Mouse (Mus musculus) limb, embryonic 13.5 days (tissue): Measurements from ENCODE around the gene Gabra6. TPM values are rescaled to one million over a fixed set of nuclear protein-coding genes. Genes with fewer than 3 reads are reported as not detected.

Experiments used
- ATAC-seq: fragments of 200-750 bp; cut with Nextera tagmentation; 2 replicates; pipeline ENCODE4 v1.8.0; 2017; ENCODE audit warnings: low read depth, moderate number of reproducible peaks, moderate TSS enrichment; ENCODE audit not compliant: low FRiP score
- H3K27ac ChIP-seq: fragments of 300-500 bp; sonication (generic); 2 replicates; pipeline ENCODE4 v1.5.1; 2015; ENCODE audit warnings: inconsistent platforms, mild to moderate bottlenecking, moderate library complexity
- H3K27me3 ChIP-seq: fragments of 300-500 bp; sonication (generic); 2 replicates; pipeline ENCODE4 v1.6.1; 2015; ENCODE audit warnings: mild to moderate bottlenecking, inconsistent platforms
- H3K36me3 ChIP-seq: fragments of 300-500 bp; sonication (generic); 2 replicates; pipeline ENCODE4 v1.6.1; 2015; ENCODE audit warnings: inconsistent platforms, mild to moderate bottlenecking, moderate library complexity
- H3K4me1 ChIP-seq: fragments of 300-500 bp; sonication (generic); 2 replicates; pipeline ENCODE4 v1.6.1; 2015; ENCODE audit warnings: inconsistent platforms
- H3K4me2 ChIP-seq: fragments of 300-500 bp; sonication (generic); replicated peaks from 2 replicates; pipeline ENCODE4 v1.6.1; 2015; ENCODE audit warnings: inconsistent platforms, mild to moderate bottlenecking, moderate library complexity
- H3K4me3 ChIP-seq: fragments of 300-500 bp; sonication (generic); 2 replicates; pipeline ENCODE4 v1.5.1; 2015; ENCODE audit warnings: moderate library complexity, mild to moderate bottlenecking, inconsistent platforms
- H3K9ac ChIP-seq: fragments of 300-500 bp; sonication (generic); 2 replicates; pipeline ENCODE4 v1.6.1; 2015; ENCODE audit warnings: mild to moderate bottlenecking, inconsistent platforms
- H3K9me3 ChIP-seq: fragments of 300-500 bp; sonication (generic); 2 replicates; pipeline ENCODE4 v1.6.1; 2016; ENCODE audit warnings: inconsistent platforms
- WGBS: fragments of 180-500 bp; shearing (Covaris S2); methylation state at CpG from one replicate; pipeline ENCODE4 v1.1.7; 2015; 5-methylcytosine and 5-hydroxymethylcytosine counted together
- polyA plus RNA-seq: library from polyadenylated mRNA; unstranded; fragments of >200 nt; fragmentation: Nextera tagmentation; extraction: Ambion mirVana; gene quantifications from 2 replicates; pipeline ENCODE4 v1.2.1, GENCODE M21; 2015

The Gabra6 gene
- not detected in 2 replicates for polyA plus RNA-seq

GRCm38 (mm10) chr11:42320882-42321281 is at the start of gene Gabra6:
Gene Gabra6 (minus strand): TSS chr11:42321072.
- 68% methylated on average over 5 of the region's 5 CpGs for WGBS
- Histone ChIP-seq H3K27ac (no peak within 1 kb of the TSS), H3K9me3 (no peaks in the 10 kb centered on the region), H3K4me3 (no peak within 1 kb of the TSS), H3K9ac (no peak within 1 kb of the TSS), H3K27me3 (no peaks in the 10 kb centered on the region), H3K4me1 (no peaks in the 10 kb centered on the region), H3K36me3 (no peaks in the 10 kb centered on the region), H3K4me2 (no peak within 1 kb of the TSS)
- ATAC-seq = no peak

GRCm38 (mm10) chr11:42365544-42365943 is 44.7 kb upstream of the Gabra6 start:
- H3K9ac ChIP-seq = no peak overlapping the region
- 81% methylated on average over 7 of the region's 7 CpGs for WGBS

GRCm38 (mm10) chr11:42332121-42332520 is 11.2 kb upstream of the Gabra6 start:
- Histone ChIP-seq H3K36me3 (no peaks in the 10 kb centered on the region), H3K4me2 (no peak overlapping the region), H3K9ac (no peak overlapping the region), H3K9me3 (no peaks in the 10 kb centered on the region), H3K27ac (no peak overlapping the region), H3K4me3 (no peak overlapping the region), H3K27me3 (no peaks in the 10 kb centered on the region), H3K4me1 (no peaks in the 10 kb centered on the region)
- 76% methylated on average over 3 of the region's 3 CpGs for WGBS
- ATAC-seq = no peak

More at GRCm38 (mm10) chr11:42365544-42365943, 44.7 kb upstream of the Gabra6 start:
- Histone ChIP-seq H3K4me3 (no peak overlapping the region), H3K36me3 (no peaks in the 10 kb centered on the region), H3K27me3 (no peaks in the 10 kb centered on the region), H3K4me1 (no peaks in the 10 kb centered on the region), H3K27ac (no peak overlapping the region), H3K4me2 (no peak overlapping the region), H3K9me3 (no peaks in the 10 kb centered on the region)
- no peak for ATAC-seq

- 71% methylated on average over 4 of the region's 4 CpGs for WGBS
- Histone ChIP-seq H3K27me3 (no peaks in the 10 kb centered on the region), H3K4me1 (no peaks in the 10 kb centered on the region), H3K27ac (no peak overlapping the region), H3K9me3 (no peaks in the 10 kb centered on the region), H3K4me2 (no peak overlapping the region), H3K4me3 (no peak overlapping the region), H3K36me3 (no peaks in the 10 kb centered on the region), H3K9ac (no peak overlapping the region)
- no peak for ATAC-seq
Measured at GRCm38 (mm10) chr11:42326262-42326661, 5.4 kb upstream of the Gabra6 start.

GRCm38 (mm10) chr11:42321560-42321959 is 688 bp upstream of the Gabra6 start:
- 83% methylated on average over 3 of the region's 3 CpGs for WGBS

GRCm38 (mm10) chr11:42319521-42319920 is 1.4 kb downstream of the Gabra6 start:
- Histone ChIP-seq H3K4me3 (no peak overlapping the region), H3K9ac (no peak overlapping the region), H3K27ac (no peak overlapping the region), H3K4me1 (no peaks in the 10 kb centered on the region), H3K36me3 (no peaks in the 10 kb centered on the region), H3K4me2 (no peak overlapping the region), H3K27me3 (no peaks in the 10 kb centered on the region), H3K9me3 (no peaks in the 10 kb centered on the region)
- no peak for ATAC-seq
- 88% methylated on average over 3 of the region's 3 CpGs for WGBS

More at GRCm38 (mm10) chr11:42321560-42321959, 688 bp upstream of the Gabra6 start:
- H3K4me2 ChIP-seq = no peak overlapping the region
- H3K4me1 ChIP-seq = no peaks in the 10 kb centered on the region
- H3K9me3 ChIP-seq = no peaks in the 10 kb centered on the region
- no peaks in the 10 kb centered on the region for H3K36me3 ChIP-seq
- H3K27me3 ChIP-seq = no peaks in the 10 kb centered on the region
- H3K9ac ChIP-seq = no peak overlapping the region
- no peak for ATAC-seq
- no peak overlapping the region for H3K4me3 ChIP-seq
- no peak overlapping the region for H3K27ac ChIP-seq

GRCm38 (mm10) chr11:42319101-42319500 is 1.8 kb downstream of the Gabra6 start:
- no peaks in the 10 kb centered on the region for H3K27me3 ChIP-seq
- H3K4me2 ChIP-seq = no peak overlapping the region
- WGBS = 85% methylated on average over 6 of the region's 6 CpGs
- ATAC-seq = no peak
- H3K27ac ChIP-seq = no peak overlapping the region
- H3K9ac ChIP-seq = no peak overlapping the region
- H3K4me1 ChIP-seq = no peaks in the 10 kb centered on the region
- no peaks in the 10 kb centered on the region for H3K9me3 ChIP-seq
- no peaks in the 10 kb centered on the region for H3K36me3 ChIP-seq
- no peak overlapping the region for H3K4me3 ChIP-seq

- Histone ChIP-seq H3K27ac (no peak overlapping the region), H3K4me2 (no peak overlapping the region), H3K27me3 (no peaks in the 10 kb centered on the region), H3K4me1 (no peaks in the 10 kb centered on the region), H3K9ac (no peak overlapping the region), H3K9me3 (no peaks in the 10 kb centered on the region), H3K4me3 (no peak overlapping the region), H3K36me3 (no peaks in the 10 kb centered on the region)
- no peak for ATAC-seq
- WGBS = 80% methylated on average over 3 of the region's 3 CpGs
Measured at GRCm38 (mm10) chr11:42317985-42318384, 2.9 kb downstream of the Gabra6 start.

GRCm38 (mm10) chr11:42314850-42315249 is 6.0 kb downstream of the Gabra6 start:
- no peaks in the 10 kb centered on the region for H3K27me3 ChIP-seq
- 23% methylated on average over 6 of the region's 6 CpGs for WGBS
- no peak for ATAC-seq
- H3K4me3 ChIP-seq = no peak overlapping the region
- H3K4me2 ChIP-seq = no peak overlapping the region
- H3K27ac ChIP-seq = no peak overlapping the region
- H3K9ac ChIP-seq = no peak overlapping the region
- H3K4me1 ChIP-seq = no peaks in the 10 kb centered on the region
- no peaks in the 10 kb centered on the region for H3K36me3 ChIP-seq
- no peaks in the 10 kb centered on the region for H3K9me3 ChIP-seq

- no peak overlapping the region for H3K4me2 ChIP-seq
- no peak overlapping the region for H3K9ac ChIP-seq
- H3K4me3 ChIP-seq = no peak overlapping the region
- 66% methylated on average over 1 of the region's 1 CpGs for WGBS
- no peaks in the 10 kb centered on the region for H3K36me3 ChIP-seq
- no peak for ATAC-seq
- H3K27ac ChIP-seq = no peak overlapping the region
- H3K27me3 ChIP-seq = no peaks in the 10 kb centered on the region
- no peaks in the 10 kb centered on the region for H3K9me3 ChIP-seq
- H3K4me1 ChIP-seq = no peaks in the 10 kb centered on the region
Measured at GRCm38 (mm10) chr11:42310892-42311291, 10.0 kb downstream of the Gabra6 start.

- 79% methylated on average over 2 of the region's 2 CpGs for WGBS
Measured at GRCm38 (mm10) chr11:42309086-42309485, 11.8 kb downstream of the Gabra6 start.

GRCm38 (mm10) chr11:42306095-42306494 is 14.8 kb downstream of the Gabra6 start:
- H3K36me3 ChIP-seq = no peaks in the 10 kb centered on the region
- no peak overlapping the region for H3K9ac ChIP-seq
- H3K4me3 ChIP-seq = no peak overlapping the region
- H3K4me2 ChIP-seq = no peak overlapping the region
- no peaks in the 10 kb centered on the region for H3K4me1 ChIP-seq
- H3K27me3 ChIP-seq = no peaks in the 10 kb centered on the region
- H3K27ac ChIP-seq = no peak overlapping the region
- no peak for ATAC-seq
- no peaks in the 10 kb centered on the region for H3K9me3 ChIP-seq
- 87% methylated on average over 1 of the region's 1 CpGs for WGBS

More at GRCm38 (mm10) chr11:42309086-42309485, 11.8 kb downstream of the Gabra6 start:
- Histone ChIP-seq H3K4me1 (no peaks in the 10 kb centered on the region), H3K27ac (no peak overlapping the region), H3K4me3 (no peak overlapping the region), H3K36me3 (no peaks in the 10 kb centered on the region), H3K27me3 (no peaks in the 10 kb centered on the region), H3K9me3 (no peaks in the 10 kb centered on the region), H3K4me2 (no peak overlapping the region), H3K9ac (no peak overlapping the region)
- no peak for ATAC-seq

- Histone ChIP-seq H3K4me1 (no peaks in the 10 kb centered on the region), H3K4me2 (no peak overlapping the region), H3K27me3 (no peaks in the 10 kb centered on the region), H3K9ac (no peak overlapping the region), H3K9me3 (no peaks in the 10 kb centered on the region), H3K27ac (no peak overlapping the region), H3K36me3 (no peaks in the 10 kb centered on the region), H3K4me3 (no peak overlapping the region)
- WGBS = 84% methylated on average over 3 of the region's 3 CpGs
- no peak for ATAC-seq
Measured at GRCm38 (mm10) chr11:42258978-42259377, 61.9 kb downstream of the Gabra6 start.
